Mouse (Mus musculus): ENCODE measurements around the gene Ret. TPM values are rescaled to one million over a fixed set of nuclear protein-coding genes. Genes with fewer than 3 reads are reported as not detected.

Gene Ret
- polyA plus RNA-seq (2012; rRNA removed) = 6.3 and 11.4 TPM in 2 replicates

DNA sequence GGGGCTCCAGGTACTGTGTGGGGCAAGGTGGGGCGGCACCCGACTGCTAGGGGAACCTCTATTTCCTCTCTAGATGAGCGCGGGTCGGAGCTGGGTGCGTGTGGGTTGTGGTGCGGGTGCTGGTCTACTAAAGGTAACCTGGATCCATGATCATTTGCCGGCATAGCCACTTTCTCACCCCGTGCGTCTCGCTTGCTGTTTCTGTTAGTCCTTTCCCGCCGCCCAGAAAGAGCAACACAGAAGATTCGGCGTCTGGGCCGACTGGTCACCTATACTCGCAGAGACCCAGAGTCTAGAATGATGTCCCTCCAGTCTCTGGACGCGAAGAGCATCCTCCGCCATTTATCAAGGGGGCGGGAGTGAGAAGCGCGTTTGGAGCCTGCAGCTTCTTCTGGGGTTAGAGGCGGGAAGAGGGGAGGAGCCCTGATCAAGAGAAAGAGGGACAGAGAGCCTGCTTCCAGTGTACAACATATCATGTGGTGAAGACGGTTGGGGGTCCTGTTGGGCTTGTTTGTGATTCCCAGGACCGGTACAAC lies at the start of gene Ret:
Gene Ret (minus strand): TSS at position 279 of the 536 bp plus-strand sequence.

GRCm38 (mm10) chr6:118138731-118139709 lies 58.5 kb downstream of the Ret start, which contains the start of gene Csgalnact2:
Csgalnact2 (minus strand) TSS chr6:118139140.

Other genes starting within 250 kb of the Ret start
- gene Rasgef1a, start 186.3 kb downstream of the Ret start, polyA plus RNA-seq (2012; rRNA removed) = 4.6 and 4.9 TPM in 2 replicates
- 6.5 and 7.5 TPM in 2 replicates for gene Csgalnact2, start 58.6 kb downstream of the Ret start, polyA plus RNA-seq (2012; rRNA removed)
- 23.6 and 24.3 TPM in 2 replicates for gene Bms1, start 221.8 kb upstream of the Ret start, polyA plus RNA-seq (2012; rRNA removed)